Mouse (Mus musculus): ENCODE measurements around the gene Tyk2. TPM values are rescaled to one million over a fixed set of nuclear protein-coding genes. Genes with fewer than 3 reads are reported as not detected.

Gene Tyk2
- polyA plus RNA-seq, 1 experiment from 2014 or later = 12.5 TPM

GRCm38 (mm10) chr9:21062928-21063327 is 68.1 kb downstream of the Tyk2 start:
- Histone ChIP-seq H3K36me3 (ENCODE audit: insufficient read depth) (peaks cover 45% of the 10 kb centered on the region), H3K4me2 (no peak overlapping the region), H3K4me3 (ENCODE audit: low read depth, low read length) (no peak overlapping the region), H3K4me1 (ENCODE audit: insufficient read depth) (no peaks in the 10 kb centered on the region), H3K9me3 (ENCODE audit: low read depth, low read length) (no peaks in the 10 kb centered on the region), H3K27me3 (ENCODE audit: insufficient read depth, low read length) (no peaks in the 10 kb centered on the region), H3K27ac (ENCODE audit: low read depth) (no peak overlapping the region), H3K9ac (no peak overlapping the region)
- no peak for TF ChIP-seq CTCF (IDR thresholded peaks at IDR 0.05; ENCODE audit: low read depth)
- no peak for ATAC-seq (ENCODE audit: insufficient read depth)
- DNase-seq = no peak
- 75% methylated on average over 2 of the region's 2 CpGs for WGBS

Small RNAs within 50 kb of the gene (microRNA-seq; reads per million reads assigned to microRNA genes)
- not detected for gene Mir7082 (ENCODE audit: borderline number of aligned reads)

Other genes with a start within 250 kb of the Tyk2 start
- 77.3 and 83.6 TPM in 2 replicates for gene Ppan, start 243.1 kb downstream of the Tyk2 start, polyA plus RNA-seq (2014; fragmentation: Nextera tagmentation; extraction: Ambion mirVana)
- gene Eif3g, start 232.6 kb downstream of the Tyk2 start, polyA plus RNA-seq (2014; fragmentation: Nextera tagmentation; extraction: Ambion mirVana) = 295 and 296 TPM in 2 replicates
- gene Dnmt1, start 171.4 kb downstream of the Tyk2 start, polyA plus RNA-seq (2014; fragmentation: Nextera tagmentation; extraction: Ambion mirVana) = 77.0 and 82.1 TPM in 2 replicates
- gene S1pr2, start 154.5 kb downstream of the Tyk2 start, polyA plus RNA-seq (2014; fragmentation: Nextera tagmentation; extraction: Ambion mirVana) = 58.0 and 62.3 TPM in 2 replicates
- 156 and 166 TPM in 2 replicates for gene Mrpl4, start 128.5 kb downstream of the Tyk2 start, polyA plus RNA-seq (2014; fragmentation: Nextera tagmentation; extraction: Ambion mirVana)
- 33.6 and 41.5 TPM in 2 replicates for gene Icam1, start 115.3 kb downstream of the Tyk2 start, polyA plus RNA-seq (2014; fragmentation: Nextera tagmentation; extraction: Ambion mirVana)
- 1.5 TPM in 2 replicates for gene Icam4, start 101.9 kb downstream of the Tyk2 start, polyA plus RNA-seq (2014; fragmentation: Nextera tagmentation; extraction: Ambion mirVana)
- gene Icam5, start 99.2 kb downstream of the Tyk2 start, polyA plus RNA-seq (2014; fragmentation: Nextera tagmentation; extraction: Ambion mirVana) = 0.09 and 0.31 TPM in 2 replicates
- 1.4 TPM in 1 of 2 replicates, not detected in the other for gene Zglp1, start 64.2 kb downstream of the Tyk2 start, polyA plus RNA-seq (2014; fragmentation: Nextera tagmentation; extraction: Ambion mirVana)
- gene Gm49373, start 58.1 kb downstream of the Tyk2 start, polyA plus RNA-seq (2014; fragmentation: Nextera tagmentation; extraction: Ambion mirVana) = 0.22 and 0.78 TPM in 2 replicates
- gene Fdx1l, start 57.6 kb downstream of the Tyk2 start, polyA plus RNA-seq (2014; fragmentation: Nextera tagmentation; extraction: Ambion mirVana) = 59.4 and 66.1 TPM in 2 replicates
- 2.3 and 3.0 TPM in 2 replicates for gene Gm38431, start 39.2 kb downstream of the Tyk2 start, polyA plus RNA-seq (2014; fragmentation: Nextera tagmentation; extraction: Ambion mirVana)
- gene Raver1, start 39.2 kb downstream of the Tyk2 start, polyA plus RNA-seq (2014; fragmentation: Nextera tagmentation; extraction: Ambion mirVana) = 106 and 113 TPM in 2 replicates
- 352 and 353 TPM in 2 replicates for gene Cdc37, start 18.7 kb upstream of the Tyk2 start, polyA plus RNA-seq (2014; fragmentation: Nextera tagmentation; extraction: Ambion mirVana)
- gene Pde4a, start 34.5 kb upstream of the Tyk2 start, polyA plus RNA-seq (2014; fragmentation: Nextera tagmentation; extraction: Ambion mirVana) = 8.4 and 9.4 TPM in 2 replicates
- gene Keap1, start 108.1 kb upstream of the Tyk2 start, polyA plus RNA-seq (2014; fragmentation: Nextera tagmentation; extraction: Ambion mirVana) = 42.8 and 44.6 TPM in 2 replicates
- not detected in 2 replicates for gene S1pr5, start 117.2 kb upstream of the Tyk2 start, polyA plus RNA-seq (2014; fragmentation: Nextera tagmentation; extraction: Ambion mirVana)
- 33.7 and 34.7 TPM in 2 replicates for gene Atg4d, start 134.1 kb upstream of the Tyk2 start, polyA plus RNA-seq (2014; fragmentation: Nextera tagmentation; extraction: Ambion mirVana)
- gene Kri1, start 156.7 kb upstream of the Tyk2 start, polyA plus RNA-seq (2014; fragmentation: Nextera tagmentation; extraction: Ambion mirVana) = 12.2 and 14.3 TPM in 2 replicates
- gene Cdkn2d, start 160.2 kb upstream of the Tyk2 start, polyA plus RNA-seq (2014; fragmentation: Nextera tagmentation; extraction: Ambion mirVana) = 45.3 and 48.1 TPM in 2 replicates
- gene Ap1m2, start 181.1 kb upstream of the Tyk2 start, polyA plus RNA-seq (2014; fragmentation: Nextera tagmentation; extraction: Ambion mirVana) = 45.7 and 45.8 TPM in 2 replicates
- 122 TPM in 2 replicates for gene Slc44a2, start 189.5 kb upstream of the Tyk2 start, polyA plus RNA-seq (2014; fragmentation: Nextera tagmentation; extraction: Ambion mirVana)
- 217 and 223 TPM in 2 replicates for gene Ilf3, start 236.6 kb upstream of the Tyk2 start, polyA plus RNA-seq (2014; fragmentation: Nextera tagmentation; extraction: Ambion mirVana)

Data from lung, embryonic 14.5 days (tissue).